Mouse (Mus musculus) heart, postnatal 0 days (tissue): ENCODE measurements around the gene Slc24a4.

ENCODE experiments used
- CTCF ChIP-seq: IDR thresholded peaks from 2 replicates; pipeline ENCODE4 v1.5.1; 2016; ENCODE audit warnings: antibody characterized with exemption, control low read depth, low read depth
- EP300 ChIP-seq: IDR thresholded peaks from 2 replicates; pipeline ENCODE4 v1.6.1; 2016; ENCODE audit warnings: antibody characterized with exemption, low read depth

GRCm38 (mm10) chr12:102207245-102207644, 78.7 kb downstream of the Slc24a4 start:
- TF ChIP-seq CTCF (no peak), EP300 (no peak)
